Mouse (Mus musculus): ENCODE data around the gene Trib3. TPM values are rescaled to one million over a fixed set of nuclear protein-coding genes. Genes with fewer than 3 reads are reported as not detected.
A peak's percentile ranks its signal among the peaks of the same experiment; 100 is the strongest.
"Not testable (repeated sequence)": the region's sequence is repeated elsewhere in the genome, so short reads cannot be mapped to it uniquely, and the experiment has no call there.

Trib3 gene
- polyA plus RNA-seq, 1 experiment from 2014 or later: 1.4 TPM

DNA sequence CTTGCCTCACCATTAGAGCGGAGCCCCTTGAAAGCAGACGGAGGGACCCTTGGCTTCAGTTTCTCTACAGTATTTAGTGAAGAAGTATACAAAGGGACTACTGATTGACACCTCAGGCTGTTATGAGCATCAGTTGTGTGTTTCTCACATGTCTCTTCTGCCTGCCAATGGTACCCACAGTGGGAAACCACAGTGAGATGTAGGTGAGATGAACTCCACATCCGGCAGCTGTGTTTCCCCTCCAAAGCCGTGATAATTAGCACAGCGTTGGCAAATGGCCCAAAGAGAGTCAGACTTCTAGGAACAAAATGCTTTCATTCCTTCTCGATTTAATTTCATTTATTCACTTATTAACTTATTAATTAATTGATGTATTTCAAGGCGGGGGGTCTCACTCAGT lies 28.3 kb upstream of the Trib3 start:
- Histone ChIP-seq H3K9ac (ENCODE audit: low read length) (no peak overlapping the region), H3K4me2 (ENCODE audit: low read depth) (no peak overlapping the region), H3K4me1 (ENCODE audit: control insufficient read depth, insufficient read depth, low read length) (peaks cover 5% of the 10 kb centered on the region), H3K27ac (ENCODE audit: low read depth, low read length) (no peak overlapping the region), H3K36me3 (ENCODE audit: control insufficient read depth, insufficient read depth, low read length) (no peaks in the 10 kb centered on the region), H3K9me3 (ENCODE audit: control insufficient read depth, low read length) (no peaks in the 10 kb centered on the region), H3K27me3 (ENCODE audit: control insufficient read depth, insufficient read depth, low read length) (no peaks in the 10 kb centered on the region; the same call in 1 of the 2 replicates), H3K4me3 (ENCODE audit: low read depth, low read length) (no peak overlapping the region)
- ATAC-seq (ENCODE audit: insufficient read depth, low FRiP score, low TSS enrichment) (no peak), DNase-seq (ENCODE audit: low spot score) (no peak)
- WGBS: 85% methylated on average over 7 of the region's 7 CpGs

DNA sequence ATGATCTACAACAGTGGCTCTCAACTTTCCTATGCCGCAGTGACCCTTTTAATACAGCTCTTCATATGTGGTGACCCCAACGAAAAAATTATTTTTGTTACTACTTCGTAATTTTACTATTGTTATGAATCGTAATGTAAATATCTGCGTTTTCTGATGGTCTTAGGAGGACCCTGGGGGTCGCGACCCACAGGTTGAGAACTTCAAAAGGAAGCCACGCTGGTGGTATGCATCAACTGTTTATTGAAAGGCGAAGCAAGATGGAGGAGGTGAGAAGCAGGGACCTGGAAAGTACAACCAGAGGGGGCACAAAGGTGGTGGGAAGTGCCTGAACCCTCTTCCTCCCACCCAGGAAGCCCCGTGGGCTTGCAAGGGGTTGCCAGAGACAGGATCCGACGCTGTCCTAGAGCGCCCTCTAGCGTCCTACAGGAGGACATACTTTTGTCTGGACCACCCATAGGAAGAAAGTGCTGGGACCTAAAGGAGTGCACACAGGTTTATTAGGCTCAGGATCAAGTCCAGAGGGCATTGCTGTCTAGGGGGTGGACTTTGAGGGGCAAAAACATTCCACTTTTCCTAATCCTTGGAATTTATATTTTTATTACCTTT lies 24.8 kb upstream of the Trib3 start:
- Histone ChIP-seq H3K27me3 (ENCODE audit: control insufficient read depth, insufficient read depth, low read length) (no peaks in the 10 kb centered on the region), H3K27ac (ENCODE audit: low read depth, low read length) (no peak overlapping the region), H3K4me3 (ENCODE audit: low read depth, low read length) (no peak overlapping the region), H3K9ac (ENCODE audit: low read length) (no peak overlapping the region), H3K4me2 (ENCODE audit: low read depth) (no peak overlapping the region), H3K9me3 (ENCODE audit: control insufficient read depth, low read length) (no peaks in the 10 kb centered on the region), H3K4me1 (ENCODE audit: control insufficient read depth, insufficient read depth, low read length) (no peaks in the 10 kb centered on the region), H3K36me3 (ENCODE audit: control insufficient read depth, insufficient read depth, low read length) (no peaks in the 10 kb centered on the region)
- DNase-seq (ENCODE audit: low spot score): peak; percentile 69
- WGBS: 29% methylated on average over 14 of the region's 14 CpGs
- peak; percentile 67 for ATAC-seq (ENCODE audit: insufficient read depth, low FRiP score, low TSS enrichment)

DNA sequence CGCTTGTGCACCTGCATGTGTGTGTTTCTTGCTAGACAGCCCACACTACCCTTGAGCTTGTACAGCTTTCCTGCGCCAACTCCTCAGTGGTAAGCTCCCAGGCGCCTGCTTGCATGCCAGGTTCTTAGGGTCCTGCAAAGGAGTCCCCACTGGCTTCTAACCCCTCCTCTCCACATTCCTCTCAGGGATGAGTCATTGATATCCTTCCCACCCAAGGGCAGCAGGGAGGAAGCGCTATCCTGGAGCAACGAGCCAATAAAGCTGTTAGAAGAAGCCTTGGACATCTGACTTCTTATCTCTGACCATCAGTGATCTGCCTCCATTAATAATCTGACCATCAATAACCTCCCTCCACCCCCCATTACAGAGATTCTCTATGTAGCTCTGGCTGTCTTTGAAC lies 24.1 kb upstream of the Trib3 start:
- Histone ChIP-seq H3K27me3 (ENCODE audit: control insufficient read depth, insufficient read depth, low read length) (no peaks in the 10 kb centered on the region), H3K4me2 (ENCODE audit: low read depth) (no peak overlapping the region)
- ATAC-seq (ENCODE audit: insufficient read depth, low FRiP score, low TSS enrichment): no peak

DNA sequence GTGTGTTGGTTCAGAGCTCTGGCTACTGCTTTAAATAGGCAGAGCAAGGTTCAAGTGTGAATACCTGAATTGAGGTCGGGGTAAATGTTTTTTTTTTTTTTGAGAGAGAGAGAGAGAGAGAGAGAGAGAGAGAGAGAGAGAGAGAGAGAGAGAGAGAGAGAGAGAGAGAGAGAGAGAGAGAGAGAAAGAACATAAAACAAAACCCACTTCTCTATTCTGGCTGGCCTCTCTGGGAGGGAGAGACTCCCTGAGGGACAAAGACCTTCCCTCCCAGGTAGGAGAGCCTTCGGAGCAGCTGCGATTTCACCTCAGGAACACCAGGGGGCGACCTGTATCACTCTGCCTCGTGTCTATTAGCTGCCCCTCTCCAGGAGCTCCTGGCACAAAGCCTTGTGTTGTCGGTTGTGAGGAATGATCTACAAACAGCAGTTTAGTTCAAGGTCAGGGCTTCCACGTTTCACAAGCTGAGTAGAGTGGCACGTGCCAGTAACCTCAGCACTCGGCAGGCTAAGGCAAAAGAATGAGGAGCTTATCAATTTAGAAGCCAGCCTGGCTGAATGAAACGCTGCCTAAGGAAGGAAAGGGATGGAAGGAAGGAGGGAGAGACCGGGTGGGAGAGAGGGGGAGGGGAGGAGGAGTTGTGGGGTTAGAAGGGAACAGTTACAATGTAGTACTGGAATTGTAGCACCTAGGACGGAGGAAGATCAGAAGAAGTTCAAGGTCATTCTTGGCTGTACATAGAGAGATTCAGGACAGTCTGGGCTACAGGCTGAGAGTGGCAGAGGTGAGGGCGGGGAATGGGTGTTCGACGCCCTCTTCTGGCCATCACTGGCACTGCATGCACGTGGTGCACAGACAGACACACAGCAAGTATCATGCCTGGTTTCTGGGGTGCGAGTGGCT lies 19.7 kb upstream of the Trib3 start:
- Histone ChIP-seq H3K9ac (ENCODE audit: low read length) (no peak overlapping the region), H3K4me3 (ENCODE audit: low read depth, low read length) (no peak overlapping the region), H3K9me3 (ENCODE audit: control insufficient read depth, low read length) (no peaks in the 10 kb centered on the region), H3K27me3 (ENCODE audit: control insufficient read depth, insufficient read depth, low read length) (no peaks in the 10 kb centered on the region), H3K4me2 (ENCODE audit: low read depth) (peak overlapping the region; percentile 22; the same call in 1 of the 2 replicates), H3K4me1 (ENCODE audit: control insufficient read depth, insufficient read depth, low read length) (no peaks in the 10 kb centered on the region), H3K27ac (ENCODE audit: low read depth, low read length) (no peak overlapping the region), H3K36me3 (ENCODE audit: control insufficient read depth, insufficient read depth, low read length) (no peaks in the 10 kb centered on the region)
- peak; percentile 61 for ATAC-seq (ENCODE audit: insufficient read depth, low FRiP score, low TSS enrichment)
- DNase-seq (ENCODE audit: low spot score): peak; percentile 82
- WGBS: 13% methylated on average over 17 of the region's 17 CpGs

More for the DNA sequence above, 24.1 kb upstream of the Trib3 start:
- WGBS: 89% methylated on average over 5 of the region's 5 CpGs
- Histone ChIP-seq H3K9me3 (ENCODE audit: control insufficient read depth, low read length) (no peaks in the 10 kb centered on the region), H3K9ac (ENCODE audit: low read length) (no peak overlapping the region), H3K4me3 (ENCODE audit: low read depth, low read length) (no peak overlapping the region), H3K4me1 (ENCODE audit: control insufficient read depth, insufficient read depth, low read length) (no peaks in the 10 kb centered on the region), H3K36me3 (ENCODE audit: control insufficient read depth, insufficient read depth, low read length) (no peaks in the 10 kb centered on the region), H3K27ac (ENCODE audit: low read depth, low read length) (no peak overlapping the region)
- no peak for DNase-seq (ENCODE audit: low spot score)

DNA sequence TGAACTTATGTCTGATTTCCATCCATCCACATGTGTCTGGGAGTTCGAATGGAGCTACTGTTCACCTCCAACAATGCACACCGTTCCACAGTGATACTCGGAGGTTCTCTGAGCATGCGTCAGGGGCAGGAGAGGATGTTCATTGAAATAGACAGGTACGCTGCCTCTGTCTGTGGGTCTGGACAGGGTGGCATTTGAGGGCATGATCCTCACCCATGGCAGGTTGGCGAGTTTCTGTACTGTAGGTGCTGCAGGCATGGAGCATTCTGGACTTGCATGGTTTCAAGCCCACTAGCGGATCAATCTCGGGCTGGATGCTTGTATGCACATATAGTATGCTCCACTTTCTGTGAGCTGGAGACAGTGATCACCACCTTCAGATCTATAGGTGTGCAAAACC lies 17.4 kb upstream of the Trib3 start:
- Histone ChIP-seq H3K4me1 (ENCODE audit: control insufficient read depth, insufficient read depth, low read length) (no peaks in the 10 kb centered on the region), H3K4me3 (ENCODE audit: low read depth, low read length) (no peak overlapping the region), H3K4me2 (ENCODE audit: low read depth) (no peak overlapping the region), H3K27me3 (ENCODE audit: control insufficient read depth, insufficient read depth, low read length) (no peaks in the 10 kb centered on the region), H3K27ac (ENCODE audit: low read depth, low read length) (no peak overlapping the region), H3K36me3 (ENCODE audit: control insufficient read depth, insufficient read depth, low read length) (no peaks in the 10 kb centered on the region), H3K9ac (ENCODE audit: low read length) (no peak overlapping the region), H3K9me3 (ENCODE audit: control insufficient read depth, low read length) (no peaks in the 10 kb centered on the region)
- ATAC-seq (ENCODE audit: insufficient read depth, low FRiP score, low TSS enrichment) (no peak), DNase-seq (ENCODE audit: low spot score) (no peak)
- WGBS: 88% methylated on average over 8 of the region's 8 CpGs

DNA sequence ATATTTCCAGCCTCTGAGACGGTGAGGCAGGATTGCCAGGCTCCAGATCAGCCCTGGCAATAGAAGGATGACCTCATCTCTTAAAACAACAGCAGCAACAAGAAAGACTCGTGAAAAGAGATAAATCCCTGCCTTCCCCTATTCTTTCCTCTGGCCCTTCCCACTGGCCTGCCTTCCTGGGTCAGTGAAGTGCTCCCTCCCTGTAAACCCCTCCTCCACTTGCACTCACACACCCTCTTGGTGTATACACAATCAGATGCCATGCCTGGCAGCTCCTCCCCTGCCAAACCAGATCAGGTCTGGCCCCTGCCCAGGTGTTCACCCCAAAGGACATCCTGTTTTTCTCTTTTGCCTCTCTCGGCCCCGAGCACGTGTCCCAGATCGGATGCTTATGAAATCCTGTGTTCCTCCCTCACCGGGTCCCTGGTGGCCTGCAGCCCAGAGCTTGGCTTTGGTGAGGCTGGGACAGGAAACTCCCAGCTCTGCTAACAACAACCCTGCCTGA lies 16.5 kb upstream of the Trib3 start:
- H3K27ac ChIP-seq (ENCODE audit: low read depth, low read length): no peak overlapping the region
- no peak overlapping the region for H3K4me3 ChIP-seq (ENCODE audit: low read depth, low read length)
- 64% methylated on average over 7 of the region's 7 CpGs for WGBS
- no peaks in the 10 kb centered on the region for H3K36me3 ChIP-seq (ENCODE audit: control insufficient read depth, insufficient read depth, low read length)
- H3K4me2 ChIP-seq (ENCODE audit: low read depth): no peak overlapping the region
- no peaks in the 10 kb centered on the region for H3K4me1 ChIP-seq (ENCODE audit: control insufficient read depth, insufficient read depth, low read length)
- H3K9me3 ChIP-seq (ENCODE audit: control insufficient read depth, low read length): no peaks in the 10 kb centered on the region
- DNase-seq (ENCODE audit: low spot score) (no peak), ATAC-seq (ENCODE audit: insufficient read depth, low FRiP score, low TSS enrichment) (no peak)
- no peak overlapping the region for H3K9ac ChIP-seq (ENCODE audit: low read length)
- H3K27me3 ChIP-seq (ENCODE audit: control insufficient read depth, insufficient read depth, low read length): no peaks in the 10 kb centered on the region

DNA sequence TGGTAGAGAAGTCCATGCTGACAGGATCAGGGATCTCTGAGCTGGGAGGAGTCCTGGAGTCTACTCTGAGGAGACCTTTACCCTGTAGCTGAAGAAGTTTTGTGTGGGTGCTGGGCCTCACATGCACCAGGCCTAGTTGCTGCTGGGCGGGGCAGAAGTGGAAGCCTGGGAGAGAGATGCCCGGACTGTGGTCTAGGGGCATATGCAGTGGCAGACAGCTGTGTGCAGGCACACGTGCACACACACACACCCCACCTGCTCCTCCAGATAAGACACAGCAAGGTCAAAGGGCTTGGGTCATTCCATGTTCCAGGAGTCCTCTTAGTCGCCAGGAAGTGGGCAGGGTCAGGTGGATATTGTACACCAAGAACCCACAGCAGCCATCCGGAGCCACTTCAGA lies 15.8 kb upstream of the Trib3 start:
- 74% methylated on average over 5 of the region's 5 CpGs for WGBS
- no peaks in the 10 kb centered on the region for H3K9me3 ChIP-seq (ENCODE audit: control insufficient read depth, low read length)
- no peak overlapping the region for H3K27ac ChIP-seq (ENCODE audit: low read depth, low read length)
- no peak for DNase-seq (ENCODE audit: low spot score)
- no peak for ATAC-seq (ENCODE audit: insufficient read depth, low FRiP score, low TSS enrichment)
- H3K4me1 ChIP-seq (ENCODE audit: control insufficient read depth, insufficient read depth, low read length): no peaks in the 10 kb centered on the region
- H3K9ac ChIP-seq (ENCODE audit: low read length): no peak overlapping the region
- no peak overlapping the region for H3K4me3 ChIP-seq (ENCODE audit: low read depth, low read length)
- H3K27me3 ChIP-seq (ENCODE audit: control insufficient read depth, insufficient read depth, low read length): no peaks in the 10 kb centered on the region
- no peaks in the 10 kb centered on the region for H3K36me3 ChIP-seq (ENCODE audit: control insufficient read depth, insufficient read depth, low read length)
- H3K4me2 ChIP-seq (ENCODE audit: low read depth): no peak overlapping the region

DNA sequence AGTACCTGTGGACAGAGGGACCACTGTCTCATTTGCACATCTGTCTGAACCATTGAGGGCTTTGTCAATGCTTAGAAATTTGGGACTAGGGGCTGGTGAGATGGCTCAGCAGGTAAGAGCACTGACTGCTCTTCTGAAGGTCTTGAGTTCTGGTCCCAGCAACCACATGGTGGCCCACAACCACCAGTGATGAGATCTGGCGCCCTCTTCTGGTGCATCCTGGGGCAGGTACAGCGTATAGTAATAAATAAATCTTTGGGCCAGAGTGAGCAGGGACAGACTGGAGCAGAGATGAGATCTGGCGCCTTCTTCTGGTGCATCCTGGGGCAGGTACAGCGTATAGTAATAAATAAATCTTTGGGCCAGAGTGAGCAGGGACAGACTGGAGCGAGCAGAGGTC lies 15.1 kb upstream of the Trib3 start:
- not testable (repeated sequence) for H3K9me3 ChIP-seq (ENCODE audit: control insufficient read depth, low read length); H3K4me3 ChIP-seq (ENCODE audit: low read depth, low read length); H3K27me3 ChIP-seq (ENCODE audit: control insufficient read depth, insufficient read depth, low read length); H3K4me1 ChIP-seq (ENCODE audit: control insufficient read depth, insufficient read depth, low read length); H3K27ac ChIP-seq (ENCODE audit: low read depth, low read length); H3K9ac ChIP-seq (ENCODE audit: low read length); ATAC-seq (ENCODE audit: insufficient read depth, low FRiP score, low TSS enrichment); H3K36me3 ChIP-seq (ENCODE audit: control insufficient read depth, insufficient read depth, low read length); H3K4me2 ChIP-seq (ENCODE audit: low read depth); DNase-seq (ENCODE audit: low spot score)
- WGBS: 71% methylated on average over 5 of the region's 5 CpGs

DNA sequence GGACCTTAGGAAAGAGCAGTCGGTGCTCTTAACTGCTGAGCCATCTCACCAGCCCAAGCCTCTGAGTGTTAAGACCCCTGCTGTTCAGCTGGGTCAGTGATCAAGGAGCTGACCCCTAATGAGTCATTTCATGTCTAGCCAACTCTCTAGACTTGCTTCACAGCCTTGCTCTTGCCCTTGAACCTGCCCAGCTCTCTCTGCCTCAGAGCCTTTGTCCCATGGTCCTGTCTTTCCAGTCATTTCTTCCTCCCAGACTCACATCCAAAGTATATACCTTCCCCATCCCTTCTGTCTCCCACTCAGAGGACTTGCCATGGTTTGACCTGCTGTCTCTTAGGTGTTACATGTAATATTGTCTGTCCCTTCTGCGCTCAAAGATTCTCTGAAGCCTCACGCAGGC lies 13.4 kb upstream of the Trib3 start:
- DNase-seq (ENCODE audit: low spot score) (no peak), ATAC-seq (ENCODE audit: insufficient read depth, low FRiP score, low TSS enrichment) (no peak)
- Histone ChIP-seq H3K9me3 (ENCODE audit: control insufficient read depth, low read length) (no peaks in the 10 kb centered on the region), H3K27me3 (ENCODE audit: control insufficient read depth, insufficient read depth, low read length) (no peaks in the 10 kb centered on the region), H3K27ac (ENCODE audit: low read depth, low read length) (no peak overlapping the region), H3K9ac (ENCODE audit: low read length) (no peak overlapping the region), H3K4me1 (ENCODE audit: control insufficient read depth, insufficient read depth, low read length) (no peaks in the 10 kb centered on the region), H3K36me3 (ENCODE audit: control insufficient read depth, insufficient read depth, low read length) (no peaks in the 10 kb centered on the region), H3K4me3 (ENCODE audit: low read depth, low read length) (no peak overlapping the region), H3K4me2 (ENCODE audit: low read depth) (no peak overlapping the region)
- WGBS: 85% methylated on average over 3 of the region's 3 CpGs
